Mouse (Mus musculus) left cerebral cortex, adult 18-20 months (tissue): ENCODE measurements around the gene Pi4ka. TPM values are rescaled to one million over a fixed set of nuclear protein-coding genes. Genes with fewer than 3 reads are reported as not detected.

ENCODE experiments used
- DNase-seq, 2 experiments: peaks; one replicate each; pipeline ENCODE4 v3.0.0; 2021 to 2022; ENCODE audit warnings: low spot score in 2 of 2, mixed read lengths in 1 of 2
- total RNA-seq, 2 experiments: library from RNA; stranded (reverse); gene quantifications; 2 replicates each; pipeline ENCODE4 v1.2.3; 2021

The Pi4ka gene
- total RNA-seq, 2 experiments from 2014 or later: 350 to 352 TPM

- no peak for DNase-seq
These were observed 66.4 kb downstream of the Pi4ka start for GRCm38 (mm10) chr16:17339701-17340100.

DNA sequence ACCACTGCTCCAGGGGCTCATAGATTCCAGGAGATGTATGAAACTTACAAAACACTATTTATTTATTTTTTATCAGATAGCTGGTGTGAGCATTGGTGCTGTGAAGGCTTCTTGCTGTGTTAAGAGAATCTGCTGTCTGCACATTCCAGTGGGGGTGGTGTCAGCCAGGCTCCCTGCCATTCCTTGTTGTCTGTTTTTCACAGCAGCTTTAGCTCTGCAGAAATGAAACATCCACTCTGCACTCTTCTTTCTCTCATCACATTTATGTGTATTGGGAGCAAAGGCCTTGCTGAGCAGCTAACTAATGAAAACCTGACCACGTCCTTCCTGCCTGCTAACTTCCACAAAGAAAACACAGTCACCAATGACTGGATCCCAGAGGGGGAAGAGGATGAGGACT lies 70.0 kb downstream of the Pi4ka start:
- DNase-seq: no peak

DNA sequence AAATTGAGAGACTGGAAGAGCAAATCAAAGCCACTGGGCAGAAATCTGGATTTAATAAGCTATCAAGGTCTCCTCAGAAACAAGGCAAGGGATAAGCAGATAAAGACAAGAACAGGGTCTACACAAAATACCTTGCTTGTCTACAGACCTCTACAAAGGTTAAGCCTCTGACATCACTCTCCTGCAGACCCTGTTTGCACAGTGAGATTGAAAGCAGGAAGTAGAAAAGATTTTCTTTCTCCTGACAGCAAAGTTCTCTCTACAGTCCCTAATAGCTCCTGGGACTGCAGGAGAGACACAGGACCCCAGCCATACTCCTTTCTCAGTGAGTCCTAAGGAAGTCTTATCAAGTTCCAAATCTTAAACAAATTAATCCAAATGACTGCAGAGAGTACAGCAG lies 71.5 kb downstream of the Pi4ka start:
- no peak for DNase-seq

DNA sequence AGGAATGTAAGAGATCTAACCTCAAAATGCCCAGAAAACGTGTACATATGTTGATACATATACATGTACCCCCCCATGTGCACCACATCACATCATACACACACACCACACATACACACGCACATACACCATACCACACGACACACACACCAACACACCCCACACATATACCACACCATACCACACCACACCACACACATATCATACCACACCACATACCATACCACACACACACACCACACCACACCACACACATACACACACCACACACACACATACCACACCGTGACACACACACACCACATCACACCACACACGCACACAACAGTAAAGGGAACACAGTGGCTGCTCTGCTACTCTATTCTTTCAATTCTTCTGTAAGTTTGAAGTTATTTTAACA lies 74.3 kb downstream of the Pi4ka start:
- no peak for DNase-seq

GRCm38 (mm10) chr16:17331116-17331515 lies 75.0 kb downstream of the Pi4ka start, which contains the start of gene Serpind1:
Gene Serpind1 (plus strand): TSS chr16:17331371.
- DNase-seq: no peak

DNA sequence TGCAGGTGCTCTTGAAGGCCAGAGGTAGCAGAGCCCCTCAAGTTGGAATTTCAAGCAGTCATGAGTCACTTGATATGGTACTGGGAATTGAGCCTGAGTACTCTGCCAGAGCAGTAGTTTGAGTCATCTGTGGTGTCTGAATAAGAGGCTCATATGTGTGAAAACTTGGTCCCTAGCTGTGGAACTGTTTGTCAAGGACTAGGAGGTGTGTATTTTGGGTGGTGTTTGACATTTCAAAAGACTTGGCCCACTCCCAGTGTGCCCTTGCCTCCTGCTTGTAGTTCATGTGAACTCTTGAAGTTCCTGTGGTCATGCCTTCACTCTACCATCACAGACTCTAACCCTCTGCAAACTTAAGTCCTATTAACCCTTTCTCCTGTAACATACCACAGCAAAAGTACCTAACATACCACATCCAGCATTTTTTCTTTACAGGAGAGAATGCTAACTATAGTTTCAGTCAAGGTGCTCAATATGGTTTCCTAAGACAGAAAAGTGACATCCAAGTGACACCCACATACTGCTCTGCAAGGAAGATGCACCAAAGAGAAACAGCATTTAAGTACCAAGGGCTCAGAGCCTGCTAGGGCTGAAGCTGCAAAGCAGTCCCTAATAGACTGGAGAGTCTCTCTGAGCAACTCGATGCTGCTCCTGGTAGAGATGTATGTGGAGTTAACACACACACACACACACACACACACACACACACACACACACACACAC lies 76.1 kb downstream of the Pi4ka start:
- peak; percentile 38 to 42 for DNase-seq

- DNase-seq: no peak
These were observed 80.0 kb downstream of the Pi4ka start for GRCm38 (mm10) chr16:17326064-17326463.

DNA sequence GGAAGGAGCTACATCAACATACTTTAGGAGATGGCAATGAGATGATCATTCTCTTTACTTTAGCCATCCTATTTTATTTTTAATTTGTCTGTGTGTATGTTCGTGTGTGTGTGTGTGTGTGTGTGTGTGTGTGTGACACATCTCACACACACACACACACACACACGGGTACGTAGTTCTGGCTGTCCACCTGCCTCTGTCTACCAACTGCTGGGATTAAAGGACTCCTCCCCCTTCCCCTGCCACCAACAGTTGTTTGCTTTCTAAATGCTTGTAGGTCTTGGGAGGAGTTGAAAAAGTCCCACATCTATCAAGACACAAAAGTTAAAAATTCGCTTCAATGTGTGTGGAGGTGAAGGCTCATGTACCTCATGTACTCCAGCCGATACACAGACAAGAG lies 81.4 kb downstream of the Pi4ka start:
- no peak for DNase-seq

GRCm38 (mm10) chr16:17321481-17321880 lies 84.6 kb downstream of the Pi4ka start:
- DNase-seq: peak in 1 of 2 experiments; percentile 42

DNA sequence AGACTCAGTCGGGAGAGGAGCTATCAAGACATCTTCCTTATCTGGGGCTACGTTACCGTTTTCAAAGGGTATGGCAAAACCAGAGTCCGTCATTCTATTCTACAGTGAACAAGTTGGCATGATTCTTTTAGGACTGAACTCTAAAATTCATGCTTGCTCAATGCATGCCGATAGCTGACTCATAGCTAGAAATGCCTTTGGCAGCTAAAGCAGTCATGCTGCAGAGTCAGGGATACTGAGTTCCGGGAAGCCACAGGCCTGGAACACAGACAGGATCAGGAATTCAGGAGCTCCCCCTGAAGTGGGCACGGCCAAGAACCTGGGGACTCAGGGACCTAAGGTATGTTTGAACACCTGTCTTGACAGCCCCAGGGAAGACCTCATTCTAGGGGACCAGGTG lies 89.6 kb downstream of the Pi4ka start:
- DNase-seq: peak; percentile 25 to 38

DNA sequence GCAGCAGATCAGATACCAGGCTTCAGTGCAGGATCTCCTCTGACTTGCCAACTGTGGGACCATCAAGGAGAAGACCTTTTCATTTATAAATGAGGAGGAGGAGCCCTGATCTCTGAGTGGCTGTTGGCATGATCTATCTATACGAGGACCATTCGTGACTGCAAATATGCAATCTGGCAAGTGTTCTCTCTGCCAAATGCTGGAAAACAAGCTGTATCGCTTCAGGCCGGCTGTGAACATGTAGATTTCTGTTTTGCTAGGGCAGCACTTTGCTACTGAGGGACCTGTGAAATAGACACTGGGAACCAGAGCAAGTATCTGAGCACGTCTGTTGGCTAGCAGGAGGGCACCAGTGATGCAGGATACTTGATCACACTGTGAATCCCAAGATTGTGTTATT lies 93.6 kb downstream of the Pi4ka start:
- no peak for DNase-seq

DNA sequence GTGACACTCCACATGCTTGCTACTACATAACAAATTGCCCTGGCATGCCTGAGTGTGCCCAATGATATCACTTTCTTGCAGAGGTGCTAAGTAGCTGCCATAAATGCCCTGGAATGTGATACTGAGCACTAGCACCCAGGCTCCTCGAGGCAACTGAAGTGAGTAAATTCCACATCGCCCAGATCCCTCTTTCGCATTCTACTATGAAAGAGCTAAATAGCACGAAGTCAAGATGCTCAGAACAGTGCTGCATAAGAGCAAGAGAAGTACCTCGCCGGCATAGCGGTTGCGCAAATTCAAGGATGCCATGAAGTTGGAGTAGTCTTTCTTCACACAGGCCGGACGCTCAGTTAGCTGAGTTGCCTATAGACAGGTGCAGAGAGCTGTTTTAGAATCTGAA lies 97.1 kb downstream of the Pi4ka start:
- DNase-seq: no peak

DNA sequence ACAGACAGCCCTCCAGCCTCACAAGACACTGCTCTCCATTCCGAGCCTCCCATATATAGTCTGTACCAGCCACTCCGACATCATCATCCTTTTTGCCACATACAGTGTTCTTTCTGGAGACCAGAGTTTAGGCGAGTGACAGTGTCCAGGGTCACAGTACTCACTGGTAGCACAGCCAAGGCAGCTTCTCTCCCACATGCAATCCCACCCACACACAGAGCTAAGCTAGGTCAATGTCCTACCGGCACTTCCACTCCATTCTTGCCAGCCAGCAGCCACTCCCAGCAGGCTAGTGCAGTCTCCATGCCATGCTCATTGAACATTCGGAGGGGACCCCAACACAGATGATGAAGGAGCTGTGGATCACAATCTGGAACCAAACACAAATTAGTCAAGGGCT lies 98.7 kb downstream of the Pi4ka start:
- DNase-seq: no peak

- DNase-seq: no peak
These were observed 102.4 kb downstream of the Pi4ka start for GRCm38 (mm10) chr16:17303521-17304245.

DNA sequence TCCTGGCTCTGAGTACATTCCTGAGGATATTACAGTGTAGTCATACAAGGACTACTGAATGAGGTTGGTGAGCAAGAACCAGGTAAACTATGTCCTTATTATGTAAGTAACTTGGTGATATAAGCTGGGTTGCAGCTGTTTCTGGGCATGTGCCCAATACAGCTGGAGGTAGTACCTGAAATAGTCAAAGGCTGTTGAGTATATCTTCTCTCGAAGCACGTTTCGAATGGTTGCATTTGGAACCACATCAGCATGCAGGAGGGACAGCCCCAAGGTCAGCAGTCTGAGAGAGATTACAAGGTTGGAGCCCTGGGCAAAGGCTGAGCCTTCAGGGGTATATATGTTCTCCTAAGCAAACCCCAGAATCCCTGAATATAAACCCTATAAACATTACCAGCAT lies 105.3 kb downstream of the Pi4ka start:
- DNase-seq: no peak

DNA sequence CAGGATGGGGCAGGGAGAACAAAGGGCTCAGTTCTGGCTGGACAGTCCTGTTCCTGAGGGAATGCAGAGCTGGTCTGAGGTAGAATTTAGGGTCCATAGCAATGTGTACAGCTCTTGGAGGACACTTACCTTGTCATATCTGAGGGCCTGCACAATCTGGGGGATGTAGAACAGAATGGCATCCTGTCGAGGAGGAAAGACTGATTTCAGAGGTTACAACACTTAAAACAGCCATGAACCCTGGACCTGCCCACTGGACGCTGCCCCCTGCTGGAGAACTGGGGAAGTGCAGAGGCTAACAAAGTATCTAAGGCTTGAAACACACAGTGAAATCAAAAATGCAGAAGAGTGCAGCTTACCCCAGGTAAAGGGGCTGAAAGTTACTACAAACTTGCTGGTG lies 113.4 kb downstream of the Pi4ka start:
- peak; percentile 54 to 77 for DNase-seq

- DNase-seq: no peak
These were observed 115.1 kb downstream of the Pi4ka start for GRCm38 (mm10) chr16:17291016-17291415.

DNA sequence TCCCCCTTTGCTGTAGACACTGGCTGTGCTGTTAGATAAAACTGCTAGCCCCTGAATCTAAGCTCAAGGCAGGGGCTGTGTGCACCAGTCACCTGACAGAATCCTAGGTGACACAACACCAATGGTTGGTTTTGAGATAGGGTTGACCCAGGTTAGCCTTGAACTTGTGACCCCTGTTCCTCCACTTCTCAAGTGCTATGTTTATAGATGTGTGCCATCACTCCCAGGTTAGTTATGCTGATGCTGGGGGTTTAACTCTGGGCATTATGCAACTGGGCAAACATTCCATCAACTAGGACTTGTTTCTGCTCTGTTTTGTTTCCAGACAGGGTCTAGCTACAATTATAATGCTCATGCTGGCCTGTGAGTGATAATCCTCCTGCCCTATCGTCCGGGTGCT lies 119.0 kb downstream of the Pi4ka start:
- DNase-seq: no peak

DNA sequence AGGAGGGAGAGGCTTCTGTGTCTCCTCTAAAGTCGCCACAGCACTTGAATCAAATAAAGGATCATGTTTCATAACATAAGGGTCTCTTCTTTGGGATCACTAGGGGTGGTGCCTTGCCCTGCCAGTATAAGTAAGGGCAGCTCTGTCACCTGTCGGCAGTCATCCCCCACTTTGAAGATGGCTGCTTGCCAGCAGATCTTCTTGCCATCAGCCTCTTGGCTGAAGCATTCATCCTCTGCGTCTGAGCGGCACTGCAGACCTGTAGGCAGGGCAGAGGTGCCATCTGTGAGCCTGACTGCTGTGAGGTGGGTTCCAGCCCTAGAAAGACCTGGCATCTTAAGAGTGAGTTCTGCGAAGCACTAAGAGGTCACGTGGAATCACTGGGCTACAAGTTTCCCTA lies 123.0 kb downstream of the Pi4ka start:
- DNase-seq: no peak

GRCm38 (mm10) chr16:17280471-17280870 lies 125.6 kb downstream of the Pi4ka start:
- no peak for DNase-seq

DNA sequence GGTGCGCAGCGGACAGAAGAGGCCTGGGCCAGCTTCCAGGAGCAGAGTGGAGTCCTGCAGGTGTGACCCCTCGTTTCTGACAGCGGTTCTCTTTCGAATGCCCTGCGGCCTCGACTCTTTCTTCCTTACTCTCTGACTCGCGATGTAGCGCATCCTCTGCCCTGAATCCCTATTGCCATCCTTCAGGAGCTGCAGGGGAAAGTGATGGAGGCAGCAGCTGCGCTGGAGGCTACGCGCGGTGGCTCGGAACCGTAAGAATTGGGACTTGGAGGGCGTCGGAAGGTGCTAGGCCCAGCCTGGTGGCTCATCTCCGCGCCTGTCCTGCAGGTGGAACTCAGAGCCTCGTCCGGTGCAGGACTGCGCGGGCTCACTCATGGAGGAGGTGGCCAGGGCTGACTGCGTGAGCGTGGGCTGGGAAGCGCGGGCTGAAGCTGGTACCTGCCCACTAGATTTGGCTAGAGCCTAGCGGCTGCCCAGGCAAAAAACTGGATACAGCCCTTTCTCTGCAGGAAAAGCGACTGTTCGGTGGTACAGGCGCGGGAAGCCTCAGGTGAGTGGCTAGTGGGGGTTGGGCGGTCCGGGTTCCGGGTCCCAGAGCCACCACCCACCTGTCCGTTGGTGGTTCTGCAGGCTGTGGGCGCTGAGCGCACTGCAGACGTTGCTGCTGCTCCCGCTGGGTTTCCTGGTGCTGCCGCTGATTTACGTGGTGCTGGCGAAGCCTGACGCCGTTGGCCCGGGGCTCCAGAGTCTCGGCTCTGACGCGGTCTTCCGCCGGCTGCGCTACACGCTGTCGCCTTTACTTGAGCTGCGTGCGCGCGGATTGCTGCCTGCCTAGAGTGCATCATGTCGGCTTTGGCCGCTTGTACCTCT lies 128.5 kb downstream of the Pi4ka start:
- peak; percentile 66 to 76 for DNase-seq
